ENCODE assay signal across 9 mouse cellular contexts in genomic region chr1:84733799-84734198, GRCm38 (mm10). TPM values are rescaled to one million over a fixed set of nuclear protein-coding genes. Genes with fewer than 3 reads are reported as not detected.
DNase-seq lines count a peak whose midpoint lies in the region; ATAC-seq and TF ChIP-seq lines count a peak whose summit lies in the region.
"Had no signal": no experiment of that assay in that cellular context is flagged by ENCODE, and none has a peak within 500 bp of the region (broad histone marks: within the 10 kb centered on the region; RNA-seq: fewer than 3 reads in every experiment).

No protein-coding gene starts in this region.

- H3K9ac ChIP-seq in embryonic facial prominence, embryonic 11.5 days (replicated peaks; ENCODE audit: low read length) = no peak overlapping the region
- H3K9ac ChIP-seq in liver, embryonic 14.5 days (replicated peaks) = no peak overlapping the region
- no peak overlapping the region for H3K9ac ChIP-seq in liver, embryonic 12.5 days
- no peak overlapping the region for H3K9ac ChIP-seq in midbrain, postnatal 0 days (replicated peaks; ENCODE audit: low read length, poor library complexity, severe bottlenecking)
- H3K9ac ChIP-seq: neural tube, embryonic 13.5 days had no signal

- H3K4me1 ChIP-seq in embryonic facial prominence, embryonic 11.5 days (ENCODE audit: control insufficient read depth, insufficient read depth, low read length) = no peaks in the 10 kb centered on the region
- H3K4me1 ChIP-seq in embryonic facial prominence, embryonic 10.5 days = no peaks in the 10 kb centered on the region
- H3K4me1 ChIP-seq in liver, embryonic 14.5 days (replicated peaks; ENCODE audit: control insufficient read depth in 2 of 2, insufficient read depth in 2 of 2, low read length in 1 of 2) = no peaks in the 10 kb centered on the region
- H3K4me1 ChIP-seq in liver, embryonic 12.5 days = no peaks in the 10 kb centered on the region
- H3K4me1 ChIP-seq in midbrain, postnatal 0 days (ENCODE audit: insufficient read depth, low read length) = no peaks in the 10 kb centered on the region
- H3K4me1 ChIP-seq: neural tube, embryonic 13.5 days had no signal

- ATAC-seq in embryonic facial prominence, embryonic 11.5 days (replicated peaks; ENCODE audit: insufficient number of reproducible peaks, low FRiP score, low TSS enrichment, low read depth) = no peak
- ATAC-seq in liver, embryonic 14.5 days (ENCODE audit: insufficient read depth) = no peak
- ATAC-seq in liver, embryonic 12.5 days = no peak
- no peak for ATAC-seq in midbrain, postnatal 0 days (ENCODE audit: low FRiP score)

- no peak for TF ChIP-seq EP300 in liver, embryonic 14.5 days (IDR thresholded peaks at IDR 0.05; ENCODE audit: low read depth)

- TF ChIP-seq CTCF in liver, embryonic 14.5 days (IDR thresholded peaks at IDR 0.05; ENCODE audit: low read depth) = peak; percentile 64; the same call in 1 of the 2 replicates
- TF ChIP-seq CTCF in midbrain, postnatal 0 days (IDR thresholded peaks at IDR 0.05) = peak; percentile 86

- H3K27ac ChIP-seq in embryonic facial prominence, embryonic 11.5 days (replicated peaks; ENCODE audit: low read depth, low read length) = no peak overlapping the region
- no peak overlapping the region for H3K27ac ChIP-seq in embryonic facial prominence, embryonic 10.5 days (replicated peaks)
- no peak overlapping the region for H3K27ac ChIP-seq in liver, embryonic 14.5 days
- H3K27ac ChIP-seq in liver, embryonic 12.5 days = no peak overlapping the region
- H3K27ac ChIP-seq in midbrain, postnatal 0 days (ENCODE audit: low read depth, low read length) = no peak overlapping the region
- H3K27ac ChIP-seq: neural tube, embryonic 13.5 days had no signal

- peaks cover 5% of the 10 kb centered on the region for H3K36me3 ChIP-seq in embryonic facial prominence, embryonic 11.5 days (replicated peaks; ENCODE audit: control insufficient read depth, insufficient read depth, low read depth, low read length)
- peaks cover 83% of the 10 kb centered on the region for H3K36me3 ChIP-seq in embryonic facial prominence, embryonic 10.5 days (replicated peaks)
- peaks cover 19% of the 10 kb centered on the region for H3K36me3 ChIP-seq in liver, embryonic 14.5 days (replicated peaks; ENCODE audit: control insufficient read depth, insufficient read depth, low read depth)
- H3K36me3 ChIP-seq in liver, embryonic 12.5 days = peaks cover 73% of the 10 kb centered on the region
- H3K36me3 ChIP-seq in midbrain, postnatal 0 days (ENCODE audit: insufficient read depth, low read length) = peaks cover 10% of the 10 kb centered on the region; the same call in 1 of the 2 replicates

- no peak overlapping the region for H3K4me3 ChIP-seq in embryonic facial prominence, embryonic 11.5 days (ENCODE audit: low read depth, low read length)
- H3K4me3 ChIP-seq in embryonic facial prominence, embryonic 10.5 days = no peak overlapping the region
- no peak overlapping the region for H3K4me3 ChIP-seq in liver, embryonic 14.5 days (ENCODE audit: insufficient read depth in 1 of 2, low read depth in 2 of 2, low read length in 2 of 2)
- H3K4me3 ChIP-seq in liver, embryonic 12.5 days = no peak overlapping the region
- H3K4me3 ChIP-seq in midbrain, postnatal 0 days (ENCODE audit: low read depth, low read length) = no peak overlapping the region
- H3K4me3 ChIP-seq: neural tube, embryonic 13.5 days had no signal

- no peak overlapping the region for H3K4me2 ChIP-seq in embryonic facial prominence, embryonic 11.5 days (ENCODE audit: low read depth, low read length)
- no peak overlapping the region for H3K4me2 ChIP-seq in liver, embryonic 14.5 days (ENCODE audit: low read depth)
- H3K4me2 ChIP-seq in liver, embryonic 12.5 days = no peak overlapping the region
- H3K4me2 ChIP-seq in midbrain, postnatal 0 days (ENCODE audit: low read depth, low read length, poor library complexity, severe bottlenecking) = no peak overlapping the region
- H3K4me2 ChIP-seq: neural tube, embryonic 13.5 days had no signal

- DNase-seq in embryonic facial prominence, embryonic 11.5 days (ENCODE audit: low spot score) = peak; percentile 52
- no peak for DNase-seq in embryonic facial prominence, embryonic 10.5 days (ENCODE audit: low spot score)
- no peak for DNase-seq in liver, embryonic 14.5 days (ENCODE audit: low read depth in 3 of 3, low spot score in 3 of 3)
- DNase-seq in c-Kit-negative CD71-positive TER-119-positive erythroid progenitor cells, embryonic 14.5 days (ENCODE audit: low read depth, low spot score) = peak; percentile 20
- peak; percentile 32 for DNase-seq in midbrain, postnatal 0 days (ENCODE audit: low spot score)
- no peak for DNase-seq in thymus, postnatal 25 days
- DNase-seq in frontal cortex, postnatal 10 days (ENCODE audit: low spot score in 2 of 2) = no peak

- H3K9me3 ChIP-seq in embryonic facial prominence, embryonic 11.5 days (replicated peaks; ENCODE audit: control insufficient read depth, low read length) = no peaks in the 10 kb centered on the region
- no peaks in the 10 kb centered on the region for H3K9me3 ChIP-seq in embryonic facial prominence, embryonic 10.5 days
- no peaks in the 10 kb centered on the region for H3K9me3 ChIP-seq in liver, embryonic 14.5 days (ENCODE audit: control insufficient read depth, low read length)
- no peaks in the 10 kb centered on the region for H3K9me3 ChIP-seq in liver, embryonic 12.5 days (replicated peaks)
- no peaks in the 10 kb centered on the region for H3K9me3 ChIP-seq in midbrain, postnatal 0 days (ENCODE audit: low read length)
- H3K9me3 ChIP-seq: neural tube, embryonic 13.5 days had no signal

- 61% methylated on average over 3 of the region's 3 CpGs for WGBS in embryonic facial prominence, embryonic 11.5 days
- 67% methylated on average over 3 of the region's 3 CpGs for WGBS in embryonic facial prominence, embryonic 10.5 days
- 63% methylated on average over 3 of the region's 3 CpGs for WGBS in liver, embryonic 14.5 days (ENCODE audit: insufficient replicate concordance)
- 58% methylated on average over 3 of the region's 3 CpGs for WGBS in liver, embryonic 12.5 days (ENCODE audit: insufficient replicate concordance)
- WGBS in midbrain, postnatal 0 days = 63% methylated on average over 3 of the region's 3 CpGs

- H3K27me3 ChIP-seq in embryonic facial prominence, embryonic 11.5 days (ENCODE audit: control insufficient read depth, insufficient read depth, low read length) = no peaks in the 10 kb centered on the region
- H3K27me3 ChIP-seq in embryonic facial prominence, embryonic 10.5 days (replicated peaks; ENCODE audit: low read depth, poor library complexity, severe bottlenecking) = no peaks in the 10 kb centered on the region
- no peaks in the 10 kb centered on the region for H3K27me3 ChIP-seq in liver, embryonic 14.5 days (ENCODE audit: control insufficient read depth, insufficient read depth, low read length)
- no peaks in the 10 kb centered on the region for H3K27me3 ChIP-seq in liver, embryonic 12.5 days (replicated peaks)
- no peaks in the 10 kb centered on the region for H3K27me3 ChIP-seq in midbrain, postnatal 0 days (ENCODE audit: insufficient read depth, low read length)
- H3K27me3 ChIP-seq: neural tube, embryonic 13.5 days had no signal

RNA-seq across cellular contexts. Expression of gene Dner, which starts 37.8 kb away (rescaled TPM):
- 6.6 and 7.7 TPM in 2 replicates for polyA plus RNA-seq in embryonic facial prominence, embryonic 11.5 days (2014; fragmentation: Nextera tagmentation; extraction: Ambion mirVana)
- polyA plus RNA-seq in embryonic facial prominence, embryonic 10.5 days (2016; fragmentation: Nextera tagmentation; extraction: Ambion mirVana) = 3.4 and 3.6 TPM in 2 replicates
- polyA plus RNA-seq in liver, embryonic 14.5 days (2012; rRNA removed) = 0.02 and 0.17 TPM in 2 replicates
- 0.27 TPM in 1 of 2 replicates, not detected in the other for polyA plus RNA-seq in liver, embryonic 14.5 days (2014; fragmentation: Nextera tagmentation; extraction: Ambion mirVana)
- 0.06 and 0.08 TPM in 2 replicates for polyA plus RNA-seq in liver, embryonic 12.5 days (2016; fragmentation: Nextera tagmentation; extraction: Ambion mirVana)
- 321 TPM in 2 replicates for total RNA-seq in midbrain, postnatal 0 days (2014; rRNA removed)
- 323 and 326 TPM in 2 replicates for polyA plus RNA-seq in midbrain, postnatal 0 days (2015; fragmentation: Nextera tagmentation; extraction: Ambion mirVana)

Comparison
In these comparisons a context has a peak if more than half of its experiments do, and no peak if none do; other contexts are left out.
1. DNase-seq: peak in embryonic facial prominence, embryonic 11.5 days (single experiment), c-Kit-negative CD71-positive TER-119-positive erythroid progenitor cells, embryonic 14.5 days (single experiment) and midbrain, postnatal 0 days (single experiment); none in embryonic facial prominence, embryonic 10.5 days (single experiment), liver, embryonic 14.5 days (0 of 3), thymus, postnatal 25 days (single experiment) and frontal cortex, postnatal 10 days (0 of 2).
2. RNA of gene Dner, which starts 37.8 kb away (polyA plus RNA-seq): 323 to 326 TPM in midbrain, postnatal 0 days; 6.6 to 7.7 TPM in embryonic facial prominence, embryonic 11.5 days, 3.4 to 3.6 TPM in embryonic facial prominence, embryonic 10.5 days, 0.06 to 0.08 TPM in liver, embryonic 12.5 days and 0.02 to 0.27 TPM in liver, embryonic 14.5 days; every median in the first group is over 10 times any median in the second.